Mouse (Mus musculus) cerebellum, postnatal 10 days (tissue): ENCODE data around the gene Hist4h4.
A peak's percentile ranks its signal among the peaks of the same experiment; 100 is the strongest.
"Not testable (repeated sequence)": the region's sequence is repeated elsewhere in the genome, so short reads cannot be mapped to it uniquely, and the experiment has no call there.

Source experiments
- DNase-seq, 2 experiments: peaks; one replicate each; pipeline ENCODE4 v3.0.0; 2021; ENCODE audit warnings: mixed read lengths in 2 of 2

The Hist4h4 gene

DNA sequence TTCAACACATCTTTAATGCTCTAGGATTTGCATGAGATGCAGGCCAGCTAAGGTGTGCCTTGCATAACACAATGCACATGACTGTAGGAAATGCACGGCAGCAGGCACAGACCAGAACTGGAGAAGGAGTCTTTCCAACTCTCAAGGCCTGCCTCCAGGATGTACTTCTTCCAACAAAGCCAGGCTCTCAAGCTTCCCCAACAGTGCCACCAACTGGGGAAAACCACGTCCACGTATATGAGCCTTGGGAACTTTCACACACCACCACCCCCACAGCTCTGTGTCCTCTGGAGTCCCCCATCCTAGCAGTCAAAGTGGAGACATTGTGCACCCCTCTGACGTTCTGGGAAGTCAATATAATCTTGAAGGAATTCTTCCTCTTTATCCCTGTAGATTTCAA lies 8.9 kb upstream of the Hist4h4 start:
- DNase-seq = peak in 1 of 2 experiments; percentile 26

GRCm38 (mm10) chr6:136811196-136811595 lies 7.0 kb upstream of the Hist4h4 start:
- no peak for DNase-seq

GRCm38 (mm10) chr6:136809673-136810072 lies 5.5 kb upstream of the Hist4h4 start:
- DNase-seq = no peak

DNA sequence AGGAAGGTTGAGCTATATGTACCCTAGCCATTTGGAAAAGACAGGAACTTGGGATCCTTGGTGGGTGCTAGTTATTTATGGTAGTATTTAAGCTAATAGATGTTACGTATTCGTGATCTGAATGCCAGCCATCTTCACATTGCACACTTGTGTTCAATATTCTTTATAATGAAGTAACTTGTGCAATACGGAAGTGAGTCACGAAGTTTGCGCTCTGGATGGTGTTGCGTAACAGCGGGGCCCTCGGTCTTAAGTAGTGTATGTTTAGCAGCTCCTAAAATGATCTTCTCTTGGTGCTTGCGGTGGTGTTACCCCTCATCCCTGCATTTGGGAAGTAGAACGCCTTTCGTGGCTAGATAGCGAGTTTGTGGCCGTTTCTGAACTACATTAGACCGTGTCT lies 4.9 kb upstream of the Hist4h4 start:
- no peak for DNase-seq

GRCm38 (mm10) chr6:136808631-136809046 lies 4.4 kb upstream of the Hist4h4 start:
- DNase-seq = peak in 1 of 2 experiments; percentile 53

GRCm38 (mm10) chr6:136808014-136808417 lies 3.8 kb upstream of the Hist4h4 start, which contains the start of gene H2afj:
TSS of gene H2afj (plus strand) at chr6:136808244.
- peak; percentile 99 for DNase-seq

GRCm38 (mm10) chr6:136807395-136808013 lies 3.3 kb upstream of the Hist4h4 start:
- DNase-seq = no peak

GRCm38 (mm10) chr6:136806819-136807218 lies 2.6 kb upstream of the Hist4h4 start:
- no peak for DNase-seq

- no peak for DNase-seq
Measured at GRCm38 (mm10) chr6:136805409-136805775, 1.2 kb upstream of the Hist4h4 start.

DNA sequence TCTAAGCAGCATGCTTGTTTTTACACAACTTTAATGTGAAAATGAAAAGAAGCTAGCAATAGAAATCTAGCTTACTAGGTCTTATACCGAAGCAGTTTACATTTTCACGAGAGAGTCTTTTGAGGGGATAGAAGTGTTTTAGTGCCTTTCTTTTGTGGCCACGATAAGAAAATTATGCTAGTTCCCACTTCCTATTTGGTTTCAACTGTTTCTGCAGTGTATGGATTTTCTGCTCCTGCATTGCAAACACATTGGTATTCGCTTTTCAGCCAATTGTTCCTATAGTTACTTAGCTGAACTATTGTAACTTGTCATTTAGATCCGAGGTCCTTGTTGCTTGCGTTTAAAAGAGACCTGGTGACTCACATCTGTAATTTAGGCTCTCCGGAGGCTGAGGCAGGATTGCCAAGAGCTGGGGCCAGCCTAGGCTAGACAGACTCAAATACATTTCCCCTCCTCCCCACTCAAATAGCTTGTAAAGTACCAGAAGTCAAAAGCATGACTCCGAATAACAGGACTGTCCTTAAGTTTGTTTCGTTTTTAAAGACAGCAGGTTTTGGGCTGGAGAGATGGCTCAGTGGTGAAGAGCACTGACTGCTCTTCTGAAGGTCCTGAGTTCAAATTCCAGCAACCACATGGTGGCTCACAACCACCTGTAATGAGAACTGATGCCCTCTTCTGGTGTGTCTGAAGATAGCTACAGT lies 642 bp upstream of the Hist4h4 start:
- no peak for DNase-seq

- DNase-seq = no peak
Measured at GRCm38 (mm10) chr6:136803093-136803738, 999 bp downstream of the Hist4h4 start.

DNA sequence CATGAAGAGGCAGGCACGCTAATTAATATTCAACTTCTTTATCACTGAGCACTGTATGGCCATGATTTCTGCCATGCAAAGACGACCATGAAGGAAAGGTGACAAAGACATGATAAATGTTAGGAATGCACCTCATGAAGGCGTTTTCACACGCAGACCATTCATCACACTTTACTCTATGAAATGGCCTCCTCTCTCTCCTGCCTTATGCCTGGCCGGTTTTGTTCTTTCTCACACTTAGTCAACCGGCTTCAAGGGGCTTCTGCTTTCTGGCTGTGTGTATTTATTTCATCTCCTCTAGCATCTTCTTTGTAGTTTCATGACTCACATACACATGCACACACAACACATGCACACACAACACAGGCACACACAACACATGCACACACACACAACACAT lies 2.9 kb downstream of the Hist4h4 start:
- DNase-seq = no peak

DNA sequence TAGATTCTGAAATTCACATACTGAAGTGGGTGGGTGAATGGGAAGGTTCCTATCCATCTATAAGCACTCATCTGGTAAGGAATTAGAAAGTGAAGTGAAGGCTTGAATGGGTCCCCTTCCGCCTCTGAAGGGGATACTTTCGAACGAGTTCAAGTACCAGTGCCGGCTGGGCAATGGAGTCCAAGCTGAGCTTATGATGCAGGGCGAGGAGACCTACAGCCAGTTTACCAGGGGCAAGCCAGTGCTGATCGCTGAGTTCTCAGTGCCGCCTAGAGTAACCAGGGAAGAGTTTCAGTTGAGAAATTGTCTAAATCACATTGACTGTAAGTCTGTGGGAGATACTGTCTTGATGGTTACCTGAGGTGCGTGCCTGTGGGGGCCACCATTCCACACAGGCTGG lies 3.5 kb downstream of the Hist4h4 start:
- no peak for DNase-seq

GRCm38 (mm10) chr6:136797874-136798693 lies 6.1 kb downstream of the Hist4h4 start:
- DNase-seq = not testable (repeated sequence)

- no peak for DNase-seq
Measured at GRCm38 (mm10) chr6:136795850-136796249, 8.4 kb downstream of the Hist4h4 start.

DNA sequence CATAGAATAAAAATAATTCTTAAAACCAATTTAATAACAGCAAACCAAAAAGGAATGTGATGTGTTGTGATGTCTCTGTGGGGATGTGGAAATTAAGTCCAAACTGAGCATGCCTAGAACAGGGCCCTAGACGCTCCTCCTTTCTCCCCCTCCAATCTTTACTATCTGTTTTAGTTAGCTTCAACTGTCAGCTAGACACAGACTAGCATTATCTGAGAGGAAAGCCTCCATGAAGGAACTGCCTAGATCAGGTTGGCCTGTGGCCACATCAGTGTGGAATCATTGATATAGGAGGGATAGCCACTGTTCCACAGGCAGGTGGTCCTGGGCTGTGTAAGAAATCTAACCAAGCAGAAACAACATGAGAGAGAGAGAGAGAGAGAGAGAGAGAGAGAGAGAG lies 9.1 kb downstream of the Hist4h4 start:
- DNase-seq = no peak

DNA sequence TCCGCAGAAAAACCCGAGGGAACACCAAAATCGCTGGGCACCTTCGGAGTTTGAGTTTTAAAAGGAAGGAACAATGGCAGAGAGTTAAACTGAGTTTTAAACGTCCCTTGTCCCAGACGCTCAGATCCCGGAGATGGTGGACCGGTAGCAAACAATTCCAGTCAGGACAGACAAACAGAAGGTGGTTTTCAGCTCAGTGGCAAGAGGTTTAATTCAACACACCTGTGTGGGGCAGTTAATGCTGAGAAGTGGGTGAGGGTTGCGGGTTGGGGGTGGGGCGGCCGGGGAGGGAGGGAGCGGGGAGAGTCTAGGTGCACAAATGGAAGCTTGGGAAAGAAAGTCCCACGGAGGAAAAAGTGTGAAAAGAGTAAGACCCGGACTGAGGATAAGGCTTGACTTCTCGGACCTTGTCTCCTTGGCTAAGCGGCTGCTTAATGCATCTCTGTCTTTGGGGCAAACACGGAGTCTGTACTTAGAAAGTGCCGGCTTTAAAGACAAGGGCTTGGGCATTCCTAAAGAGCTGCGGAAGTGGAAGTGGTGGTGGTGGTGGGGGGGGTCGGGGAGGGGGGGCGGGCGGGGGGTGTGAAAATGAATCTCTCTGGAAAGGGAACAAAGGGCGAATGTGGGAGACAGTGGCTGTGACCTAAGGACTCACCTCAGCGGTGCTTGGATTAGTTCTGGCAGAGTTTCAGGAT lies 10.2 kb downstream of the Hist4h4 start:
- DNase-seq = no peak

GRCm38 (mm10) chr6:136792884-136793758 lies 11.1 kb downstream of the Hist4h4 start:
- DNase-seq = no peak

- DNase-seq = peak; percentile 35 to 50
Measured at GRCm38 (mm10) chr6:136789391-136789971, 14.7 kb downstream of the Hist4h4 start.

- no peak for DNase-seq
Measured at GRCm38 (mm10) chr6:136782761-136783160, 21.5 kb downstream of the Hist4h4 start.

- DNase-seq = no peak
Measured at GRCm38 (mm10) chr6:136782146-136782545, 22.1 kb downstream of the Hist4h4 start.
